Mouse (Mus musculus): ENCODE data around the gene Snx33.

- TF ChIP-seq GATA1 (IDR thresholded peaks at IDR 0.05; ENCODE audit: low read depth, low read length) (no peak), MAZ (IDR thresholded peaks at IDR 0.05; ENCODE audit: low read depth, low read length) (no peak), ZMIZ1 (IDR thresholded peaks at IDR 0.05; ENCODE audit: low read depth, low read length) (no peak), CTCF (IDR thresholded peaks at IDR 0.05 in 2 of 3, conservative IDR thresholded peaks at IDR 0.05 in 1 of 3; ENCODE audit: control insufficient read depth in 1 of 3, insufficient read depth in 1 of 3, low read depth in 2 of 3, low read length in 3 of 3, poor library complexity in 1 of 3, severe bottlenecking in 1 of 3) (no peak), ZC3H11A (IDR thresholded peaks at IDR 0.05; ENCODE audit: low read depth, low read length) (no peak), NRF1 (IDR thresholded peaks at IDR 0.05; ENCODE audit: insufficient read depth, low read depth, low read length, poor library complexity, severe bottlenecking) (no peak), ELF1 (IDR thresholded peaks at IDR 0.05; ENCODE audit: low read depth, low read length) (no peak), KAT2A (conservative IDR thresholded peaks at IDR 0.05; ENCODE audit: low read depth, low read length) (no peak), POLR2AphosphoS5 (IDR thresholded peaks at IDR 0.05; ENCODE audit: borderline replicate concordance, low read depth, low read length) (no peak), RCOR1 (IDR thresholded peaks at IDR 0.05; ENCODE audit: low read depth, low read length) (no peak), EP300 (IDR thresholded peaks at IDR 0.05; ENCODE audit: low read depth in 1 of 2, low read length in 2 of 2) (no peak)
Observed at GRCm38 (mm10) chr9:56956966-56957675, 28.9 kb upstream of the Snx33 start.
